Mouse (Mus musculus): ENCODE results near the gene Pacsin1. TPM values are rescaled to one million over a fixed set of nuclear protein-coding genes. Genes with fewer than 3 reads are reported as not detected.

Gene Pacsin1
- polyA plus RNA-seq, 1 experiment from 2014 or later: 6.1 TPM

DNA sequence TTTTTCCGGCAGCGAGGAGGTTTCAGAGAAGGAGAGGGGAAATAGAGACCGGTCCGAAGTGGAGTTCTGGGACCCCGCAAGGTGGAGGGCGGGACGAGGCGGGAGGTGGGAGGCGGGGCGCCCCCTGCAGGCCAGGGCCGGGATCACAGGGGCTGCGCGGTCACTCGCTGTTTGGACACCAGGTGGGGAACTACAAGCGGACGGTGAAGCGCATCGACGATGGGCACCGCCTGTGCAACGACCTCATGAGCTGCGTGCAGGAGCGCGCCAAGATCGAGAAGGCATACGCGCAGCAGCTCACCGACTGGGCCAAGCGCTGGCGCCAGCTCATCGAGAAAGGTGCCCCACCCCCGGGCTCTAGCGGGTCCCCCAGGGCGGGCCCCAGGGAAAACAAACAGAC is 47.2 kb downstream of the Pacsin1 start:
- Histone ChIP-seq H3K27me3 (replicated peaks; ENCODE audit: control insufficient read depth, insufficient read depth, low read length) (no peaks in the 10 kb centered on the region), H3K9me3 (ENCODE audit: control insufficient read depth, low read length) (0 out of 2 replicates have a peak, but pooled peaks cover 4% of the 10 kb centered on the region), H3K4me2 (ENCODE audit: low read depth, low read length) (peak overlapping the region; percentile 66), H3K36me3 (ENCODE audit: control insufficient read depth, insufficient read depth, low read length) (no peaks in the 10 kb centered on the region), H3K9ac (ENCODE audit: low read depth, low read length) (peak overlapping the region; percentile 61), H3K27ac (replicated peaks; ENCODE audit: low read depth, low read length) (no peak overlapping the region), H3K4me1 (ENCODE audit: control insufficient read depth, insufficient read depth, low read length) (no peaks in the 10 kb centered on the region), H3K4me3 (ENCODE audit: low read depth, low read length) (peak overlapping the region; percentile 27)
- peak; percentile 66 for DNase-seq (ENCODE audit: low spot score)
- peak; percentile 62 for ATAC-seq (ENCODE audit: low read depth)
- WGBS: 1% methylated on average over 34 of the region's 34 CpGs

DNA sequence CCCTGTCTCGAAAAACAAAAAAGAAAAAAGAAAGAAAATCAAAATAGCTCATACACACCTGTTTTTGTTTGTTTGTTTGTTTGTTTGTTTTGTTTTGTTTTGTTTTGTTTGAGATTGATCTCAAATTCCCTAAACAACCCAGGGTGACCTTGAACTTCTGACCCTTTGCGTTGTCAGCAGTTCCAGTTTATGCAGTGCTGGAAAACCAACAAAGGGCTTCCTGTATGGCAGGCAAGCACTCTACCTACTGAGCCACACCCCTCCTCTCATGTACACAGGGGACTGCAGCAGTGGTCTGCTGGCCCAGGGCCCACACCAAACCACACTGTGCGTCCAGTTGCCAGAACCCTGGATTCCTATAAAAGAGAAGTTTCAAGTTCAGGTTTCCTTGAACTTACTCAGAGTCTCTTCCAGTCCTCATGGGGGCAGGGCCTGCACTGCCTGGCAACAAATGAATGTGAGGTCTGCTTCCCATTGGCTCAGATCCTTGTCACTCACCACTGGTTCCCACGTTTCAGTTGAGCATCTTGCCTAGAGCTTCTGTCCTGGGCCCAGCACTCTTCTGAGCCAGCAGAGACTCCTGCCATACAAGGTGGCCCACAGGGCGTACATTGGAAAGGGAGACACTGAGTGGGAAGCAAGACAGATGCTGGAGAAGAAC is 48.8 kb downstream of the Pacsin1 start:
- Histone ChIP-seq H3K9me3 (ENCODE audit: control insufficient read depth, low read length) (0 out of 2 replicates have a peak, but pooled peaks cover 1% of the 10 kb centered on the region), H3K36me3 (ENCODE audit: control insufficient read depth, insufficient read depth, low read length) (no peaks in the 10 kb centered on the region), H3K4me1 (ENCODE audit: control insufficient read depth, insufficient read depth, low read length) (peaks cover 12% of the 10 kb centered on the region), H3K27ac (replicated peaks; ENCODE audit: low read depth, low read length) (no peak overlapping the region), H3K4me2 (ENCODE audit: low read depth, low read length) (no peak overlapping the region), H3K27me3 (replicated peaks; ENCODE audit: control insufficient read depth, insufficient read depth, low read length) (no peaks in the 10 kb centered on the region), H3K4me3 (ENCODE audit: low read depth, low read length) (no peak overlapping the region), H3K9ac (ENCODE audit: low read depth, low read length) (no peak overlapping the region)
- WGBS: 56% methylated on average over 5 of the region's 5 CpGs
- DNase-seq (ENCODE audit: low spot score): peak; percentile 75
- 0 out of 2 replicates have a peak, but pooled peaks have one; percentile 3 for ATAC-seq (ENCODE audit: low read depth)

DNA sequence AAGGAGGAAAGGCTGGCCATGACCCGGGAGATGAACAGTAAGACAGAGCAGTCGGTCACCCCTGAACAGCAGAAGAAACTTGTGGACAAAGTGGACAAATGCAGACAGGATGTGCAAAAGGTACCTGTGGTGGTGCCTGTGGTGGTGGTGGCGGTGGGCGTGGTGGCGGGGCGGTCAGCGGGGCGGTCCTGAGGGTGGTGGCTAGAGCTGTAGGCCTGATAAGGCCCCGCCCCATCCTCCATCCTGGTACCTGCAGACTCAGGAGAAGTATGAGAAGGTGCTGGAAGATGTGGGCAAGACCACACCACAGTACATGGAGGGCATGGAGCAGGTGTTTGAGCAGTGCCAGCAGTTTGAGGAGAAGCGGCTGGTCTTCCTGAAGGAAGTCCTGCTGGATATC is 50.4 kb downstream of the Pacsin1 start:
- Histone ChIP-seq H3K27ac (replicated peaks; ENCODE audit: low read depth, low read length) (no peak overlapping the region), H3K4me3 (ENCODE audit: low read depth, low read length) (no peak overlapping the region), H3K4me1 (ENCODE audit: control insufficient read depth, insufficient read depth, low read length) (peaks cover 12% of the 10 kb centered on the region), H3K27me3 (replicated peaks; ENCODE audit: control insufficient read depth, insufficient read depth, low read length) (no peaks in the 10 kb centered on the region), H3K36me3 (ENCODE audit: control insufficient read depth, insufficient read depth, low read length) (no peaks in the 10 kb centered on the region), H3K9ac (ENCODE audit: low read depth, low read length) (no peak overlapping the region), H3K9me3 (ENCODE audit: control insufficient read depth, low read length) (no peaks in the 10 kb centered on the region), H3K4me2 (ENCODE audit: low read depth, low read length) (no peak overlapping the region)
- DNase-seq (ENCODE audit: low spot score): no peak
- ATAC-seq (ENCODE audit: low read depth): no peak
- WGBS: 48% methylated on average over 6 of the region's 10 CpGs

DNA sequence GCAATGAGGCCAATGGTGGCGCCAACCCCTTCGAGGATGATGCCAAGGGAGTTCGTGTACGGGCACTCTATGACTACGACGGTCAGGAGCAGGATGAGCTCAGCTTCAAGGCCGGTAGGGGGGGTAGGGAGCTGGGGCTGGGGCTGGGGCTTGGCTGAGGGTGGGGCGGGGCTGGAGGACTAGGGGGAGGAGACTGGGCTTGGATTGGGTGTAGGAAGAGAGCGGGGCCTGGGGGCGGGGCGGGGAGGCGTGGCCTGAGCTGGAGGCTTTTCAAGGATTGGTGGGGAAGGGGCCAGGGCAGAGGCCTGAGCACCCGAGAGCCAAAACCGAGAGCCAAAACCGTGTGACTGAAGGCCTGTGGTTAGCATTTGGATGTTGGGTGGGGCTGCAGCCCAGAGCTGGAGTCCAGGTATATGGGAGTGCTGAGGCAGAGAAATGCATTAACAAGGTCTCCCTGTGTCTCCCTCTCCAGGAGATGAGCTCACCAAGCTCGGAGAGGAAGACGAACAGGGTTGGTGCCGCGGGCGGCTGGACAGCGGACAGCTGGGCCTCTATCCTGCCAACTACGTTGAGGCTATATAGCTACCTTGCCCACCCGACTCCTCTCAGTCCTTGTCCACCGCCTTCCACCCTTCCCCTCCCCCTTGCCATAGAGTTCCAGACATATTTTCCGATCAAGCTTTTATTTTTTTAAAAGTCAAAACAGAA is 52.8 kb downstream of the Pacsin1 start:
- Histone ChIP-seq H3K9ac (ENCODE audit: low read depth, low read length) (peak overlapping the region; percentile 52), H3K4me1 (ENCODE audit: control insufficient read depth, insufficient read depth, low read length) (peaks cover 12% of the 10 kb centered on the region), H3K4me3 (ENCODE audit: low read depth, low read length) (peak overlapping the region; percentile 38), H3K9me3 (ENCODE audit: control insufficient read depth, low read length) (no peaks in the 10 kb centered on the region), H3K36me3 (ENCODE audit: control insufficient read depth, insufficient read depth, low read length) (no peaks in the 10 kb centered on the region), H3K27me3 (replicated peaks; ENCODE audit: control insufficient read depth, insufficient read depth, low read length) (no peaks in the 10 kb centered on the region), H3K4me2 (ENCODE audit: low read depth, low read length) (peak overlapping the region; percentile 61), H3K27ac (replicated peaks; ENCODE audit: low read depth, low read length) (peak overlapping the region; percentile 55; the same call in 1 of the 2 replicates)
- 6% methylated on average over 24 of the region's 25 CpGs for WGBS
- ATAC-seq (ENCODE audit: low read depth) (peak; percentile 91), DNase-seq (ENCODE audit: low spot score) (peak; percentile 92)

DNA sequence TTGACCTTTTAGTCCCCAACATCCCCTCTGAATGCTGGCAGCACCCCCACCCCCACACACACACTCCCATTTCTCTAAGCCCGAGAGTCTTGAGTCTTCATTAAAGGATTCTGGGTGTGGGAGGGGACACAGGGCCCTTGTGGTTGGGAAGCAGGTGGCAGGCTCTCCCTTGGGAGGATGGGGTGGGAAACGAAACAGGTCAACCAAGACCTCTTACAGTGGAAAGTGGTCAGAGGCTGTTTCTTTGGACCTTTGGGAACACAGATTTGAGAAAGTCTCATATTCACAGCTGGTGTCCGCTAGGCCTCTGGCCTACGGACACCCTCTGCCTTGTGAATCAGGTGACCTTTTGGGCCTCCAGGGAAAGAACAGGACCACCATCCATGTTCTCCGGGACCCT is 54.3 kb downstream of the Pacsin1 start:
- no peak overlapping the region for H3K9ac ChIP-seq (ENCODE audit: low read depth, low read length)
- H3K4me2 ChIP-seq (ENCODE audit: low read depth, low read length): no peak overlapping the region
- H3K4me3 ChIP-seq (ENCODE audit: low read depth, low read length): no peak overlapping the region
- 73% methylated on average over 5 of the region's 5 CpGs for WGBS
- no peaks in the 10 kb centered on the region for H3K36me3 ChIP-seq (ENCODE audit: control insufficient read depth, insufficient read depth, low read length)
- H3K27me3 ChIP-seq (replicated peaks; ENCODE audit: control insufficient read depth, insufficient read depth, low read length): no peaks in the 10 kb centered on the region
- DNase-seq (ENCODE audit: low spot score) (no peak), ATAC-seq (ENCODE audit: low read depth) (no peak)
- peaks cover 12% of the 10 kb centered on the region for H3K4me1 ChIP-seq (ENCODE audit: control insufficient read depth, insufficient read depth, low read length)
- no peak overlapping the region for H3K27ac ChIP-seq (replicated peaks; ENCODE audit: low read depth, low read length)
- no peaks in the 10 kb centered on the region for H3K9me3 ChIP-seq (ENCODE audit: control insufficient read depth, low read length)

DNA sequence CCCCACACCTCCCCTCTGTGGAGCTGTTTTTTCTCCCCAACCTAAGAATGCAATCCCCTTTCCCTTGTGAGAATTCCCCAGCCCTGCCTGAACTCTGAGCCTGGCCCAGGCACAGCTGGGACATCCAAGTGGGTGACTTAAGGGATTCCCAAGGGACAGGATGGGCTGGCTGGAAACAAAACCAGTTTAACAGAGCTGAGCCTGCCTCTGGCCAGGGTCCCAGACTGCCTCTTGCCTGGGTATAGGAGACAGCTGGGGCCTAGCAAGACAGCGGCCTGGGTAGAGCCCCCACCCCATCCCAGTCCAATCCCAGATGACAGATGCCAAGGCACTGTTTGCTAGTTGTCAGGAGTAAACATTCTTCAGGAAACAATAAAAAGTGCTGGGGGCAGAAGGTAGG is 57.5 kb downstream of the Pacsin1 start:
- Histone ChIP-seq H3K4me1 (ENCODE audit: control insufficient read depth, insufficient read depth, low read length) (peaks cover 17% of the 10 kb centered on the region), H3K27me3 (replicated peaks; ENCODE audit: control insufficient read depth, insufficient read depth, low read length) (no peaks in the 10 kb centered on the region), H3K27ac (replicated peaks; ENCODE audit: low read depth, low read length) (no peak overlapping the region), H3K4me2 (ENCODE audit: low read depth, low read length) (no peak overlapping the region), H3K9ac (ENCODE audit: low read depth, low read length) (no peak overlapping the region), H3K36me3 (ENCODE audit: control insufficient read depth, insufficient read depth, low read length) (no peaks in the 10 kb centered on the region), H3K4me3 (ENCODE audit: low read depth, low read length) (no peak overlapping the region), H3K9me3 (ENCODE audit: control insufficient read depth, low read length) (no peaks in the 10 kb centered on the region)
- DNase-seq (ENCODE audit: low spot score): peak; percentile 71
- 0 out of 2 replicates have a peak, but pooled peaks have one; percentile 5 for ATAC-seq (ENCODE audit: low read depth)
- WGBS: 83% methylated on average over 1 of the region's 1 CpGs

DNA sequence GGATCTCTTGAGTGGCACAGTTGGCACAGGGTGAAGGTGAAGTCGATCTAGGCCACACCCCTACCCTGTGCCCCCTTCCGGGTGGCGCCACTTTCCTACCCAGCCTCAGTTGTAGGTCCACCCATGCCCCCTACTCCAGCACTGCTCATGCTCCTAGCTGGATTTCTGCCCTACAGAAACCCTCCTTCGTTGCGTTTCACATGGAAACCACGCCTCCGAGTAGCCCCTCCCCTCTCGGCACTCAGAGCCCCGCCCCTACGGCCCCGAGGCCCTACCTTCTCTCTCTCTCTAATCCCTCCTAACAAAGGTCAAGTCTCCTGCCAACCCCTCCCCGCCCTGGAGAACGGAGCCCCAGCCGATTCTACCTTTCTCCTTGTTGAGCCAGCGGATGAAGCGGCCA is 61.5 kb downstream of the Pacsin1 start:
- peak; percentile 23; the same call in 1 of the 2 replicates for ATAC-seq (ENCODE audit: low read depth)
- 7% methylated on average over 16 of the region's 16 CpGs for WGBS
- no peak overlapping the region for H3K27ac ChIP-seq (replicated peaks; ENCODE audit: low read depth, low read length)

DNA sequence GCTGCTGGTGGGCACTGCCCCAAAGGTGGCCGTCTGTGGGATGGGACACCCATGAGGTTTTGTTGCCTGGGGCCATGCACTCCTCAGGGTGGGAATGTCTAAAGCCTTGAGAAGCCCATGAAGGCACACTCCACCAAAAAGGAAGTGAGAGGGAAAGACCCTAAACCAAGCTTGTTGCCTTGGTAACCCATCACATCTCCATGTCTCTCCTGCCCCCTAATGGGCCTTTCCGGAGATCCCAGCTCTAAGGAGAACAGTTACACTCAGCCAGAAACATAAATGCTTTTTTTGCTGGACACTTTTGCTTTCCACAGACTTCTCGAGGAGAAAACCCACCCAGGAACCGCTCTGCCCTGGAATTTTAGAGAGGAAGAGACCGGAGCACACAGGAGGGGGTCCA is 62.9 kb downstream of the Pacsin1 start:
- WGBS: 48% methylated on average over 5 of the region's 5 CpGs
- Histone ChIP-seq H3K4me3 (ENCODE audit: low read depth, low read length) (no peak overlapping the region), H3K36me3 (ENCODE audit: control insufficient read depth, insufficient read depth, low read length) (no peaks in the 10 kb centered on the region), H3K27me3 (replicated peaks; ENCODE audit: control insufficient read depth, insufficient read depth, low read length) (no peaks in the 10 kb centered on the region), H3K27ac (replicated peaks; ENCODE audit: low read depth, low read length) (no peak overlapping the region), H3K9me3 (ENCODE audit: control insufficient read depth, low read length) (no peaks in the 10 kb centered on the region), H3K9ac (ENCODE audit: low read depth, low read length) (no peak overlapping the region), H3K4me2 (ENCODE audit: low read depth, low read length) (no peak overlapping the region), H3K4me1 (ENCODE audit: control insufficient read depth, insufficient read depth, low read length) (peaks cover 8% of the 10 kb centered on the region)
- DNase-seq (ENCODE audit: low spot score): peak; percentile 35
- ATAC-seq (ENCODE audit: low read depth): no peak

More for the DNA sequence above, 61.5 kb downstream of the Pacsin1 start:
- 0 out of 2 replicates have a peak overlapping the region, but pooled peaks have one; percentile 19 for H3K9ac ChIP-seq (ENCODE audit: low read depth, low read length)
- peaks cover 8% of the 10 kb centered on the region for H3K4me1 ChIP-seq (ENCODE audit: control insufficient read depth, insufficient read depth, low read length)
- H3K36me3 ChIP-seq (ENCODE audit: control insufficient read depth, insufficient read depth, low read length): no peaks in the 10 kb centered on the region
- DNase-seq (ENCODE audit: low spot score): peak; percentile 38
- peak overlapping the region; percentile 51 for H3K4me2 ChIP-seq (ENCODE audit: low read depth, low read length)
- H3K4me3 ChIP-seq (ENCODE audit: low read depth, low read length): peak overlapping the region; percentile 28
- no peaks in the 10 kb centered on the region for H3K27me3 ChIP-seq (replicated peaks; ENCODE audit: control insufficient read depth, insufficient read depth, low read length)
- H3K9me3 ChIP-seq (ENCODE audit: control insufficient read depth, low read length): no peaks in the 10 kb centered on the region
